Mouse (Mus musculus): Measurements from ENCODE around the gene Samd5.
A peak's percentile ranks its signal among the peaks of the same experiment; 100 is the strongest.

Samd5 gene

DNA sequence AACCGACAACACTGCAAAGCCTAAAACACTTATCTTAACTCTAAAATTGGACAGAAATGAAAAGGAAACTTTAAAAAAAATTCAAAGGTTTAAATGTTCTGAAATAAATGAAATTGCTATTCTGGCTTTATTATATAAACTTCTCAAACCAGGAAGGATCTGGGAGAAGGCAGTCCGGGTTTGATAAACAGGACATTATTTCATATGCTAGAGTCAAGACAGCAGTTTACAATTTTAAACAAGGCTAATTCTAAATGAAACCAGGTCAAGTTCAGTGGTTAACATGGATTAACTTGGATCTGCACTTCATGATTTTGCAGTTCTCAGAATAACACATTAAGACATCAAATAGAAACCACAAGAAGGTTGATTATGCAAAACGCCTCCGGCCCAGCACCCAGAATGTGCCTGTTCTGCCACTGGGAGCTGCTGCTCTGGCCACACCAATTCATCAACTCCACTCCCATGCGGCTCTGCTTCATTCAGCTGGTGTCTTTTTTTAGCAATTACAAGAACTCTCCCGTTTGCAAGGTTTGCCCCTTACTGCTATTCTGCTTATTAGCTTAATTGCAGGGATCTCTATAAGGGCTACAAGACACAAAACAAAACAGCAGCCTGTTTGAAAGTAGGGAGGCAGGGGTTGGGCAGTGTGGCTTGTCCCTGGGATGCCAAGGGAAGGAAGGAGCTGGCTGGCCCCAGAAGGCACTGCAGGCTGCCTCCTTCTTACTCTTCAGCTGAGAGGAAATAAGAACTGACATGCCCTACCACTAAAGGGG is 24.8 kb downstream of the Samd5 start:
- DNase-seq (ENCODE audit: low spot score), result no peak

DNA sequence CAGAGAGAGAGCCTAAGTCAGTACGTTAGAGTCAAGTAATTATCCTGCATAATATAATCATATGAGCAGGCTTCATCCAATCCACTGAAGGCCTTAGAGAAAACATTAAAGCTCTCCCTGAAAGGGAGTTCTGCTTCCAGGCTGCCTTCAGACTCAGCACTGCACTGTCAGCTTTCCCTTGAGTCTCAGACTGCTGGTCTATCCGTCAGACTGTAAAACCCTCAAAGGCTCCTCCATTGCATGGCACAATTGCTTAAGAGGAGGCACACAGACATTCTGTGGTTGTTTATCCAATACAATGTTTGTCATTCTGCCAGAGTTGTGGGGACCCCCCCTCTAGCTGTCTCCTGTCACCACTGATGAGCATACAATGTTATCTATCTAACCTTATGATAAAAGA is 26.5 kb downstream of the Samd5 start:
- no peak for DNase-seq (ENCODE audit: low spot score)

DNA sequence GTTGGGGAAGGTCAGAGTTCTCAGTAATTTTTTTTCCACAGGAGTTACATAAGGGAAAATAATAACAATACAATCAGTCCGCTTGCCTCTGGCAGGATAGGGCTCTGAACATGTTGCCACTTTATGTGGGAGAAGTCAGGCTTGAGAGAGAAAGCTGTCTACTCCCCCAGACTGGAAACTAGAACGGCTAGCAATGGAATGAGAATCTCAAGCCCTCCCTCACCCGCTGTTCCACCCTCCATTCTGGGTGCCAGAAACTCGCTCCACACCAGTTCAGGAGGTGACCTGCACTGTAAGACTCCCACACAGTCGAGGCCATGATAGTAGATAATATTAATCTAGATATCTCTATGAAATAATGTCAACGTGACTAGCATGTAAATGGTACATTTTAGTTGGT is 27.3 kb downstream of the Samd5 start:
- DNase-seq (ENCODE audit: low spot score), result no peak

DNA sequence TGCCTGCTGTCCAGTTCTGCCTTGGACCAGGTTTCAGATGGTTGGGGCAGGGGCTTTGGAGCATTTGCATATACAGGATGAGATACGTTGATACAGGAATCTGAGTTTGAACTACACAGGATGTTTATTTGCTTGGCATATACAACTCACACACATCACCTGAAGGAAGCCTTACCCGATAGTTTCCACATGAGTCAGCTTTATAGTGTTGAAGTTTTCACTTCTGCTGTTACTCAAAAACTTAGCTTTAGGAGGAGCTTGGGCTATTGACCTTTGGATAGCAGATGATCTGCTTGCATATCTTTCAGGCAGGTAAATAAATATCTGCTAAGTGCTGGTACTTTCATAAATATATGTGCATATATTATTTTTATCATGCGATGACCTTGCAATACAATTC is 28.6 kb downstream of the Samd5 start:
- no peak for DNase-seq (ENCODE audit: low spot score)

DNA sequence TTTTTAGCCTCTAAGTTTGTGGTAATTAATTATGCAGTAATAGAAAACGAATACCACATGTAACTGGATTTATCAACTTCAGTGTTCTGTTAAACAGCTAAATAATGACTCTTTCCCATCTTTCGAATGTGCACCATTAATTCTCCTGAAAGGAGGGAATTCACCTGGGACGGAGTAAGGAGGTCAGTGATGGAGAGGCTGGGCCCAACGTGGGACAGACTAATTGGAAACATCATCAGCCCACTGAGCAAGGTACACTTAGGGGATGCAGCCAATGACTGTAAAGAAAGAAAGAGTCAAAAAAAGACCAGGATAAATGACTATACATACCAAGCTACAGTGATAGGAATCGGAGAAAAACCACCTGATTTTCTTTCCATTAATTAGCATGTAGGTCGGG is 31.5 kb downstream of the Samd5 start:
- DNase-seq (ENCODE audit: low spot score), result no peak

DNA sequence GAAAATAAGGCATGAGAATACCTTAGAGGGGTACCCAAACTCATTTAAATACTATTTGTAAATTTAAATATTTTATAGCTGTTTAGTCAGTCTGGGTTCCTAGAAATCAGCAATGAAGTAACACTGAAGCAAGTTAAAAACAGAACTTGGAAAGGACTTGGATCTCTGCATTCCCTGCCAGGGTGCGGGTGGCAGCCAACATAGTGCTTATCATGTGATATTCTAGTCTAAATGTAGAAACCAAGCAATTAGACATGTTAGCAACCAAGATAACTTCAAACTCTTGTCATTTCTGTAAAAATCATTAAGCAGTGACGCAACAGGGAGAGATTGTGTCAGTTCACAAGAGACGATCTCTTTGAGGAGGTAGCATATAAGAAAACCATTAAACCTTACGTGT is 32.9 kb downstream of the Samd5 start:
- DNase-seq (ENCODE audit: low spot score), result no peak

DNA sequence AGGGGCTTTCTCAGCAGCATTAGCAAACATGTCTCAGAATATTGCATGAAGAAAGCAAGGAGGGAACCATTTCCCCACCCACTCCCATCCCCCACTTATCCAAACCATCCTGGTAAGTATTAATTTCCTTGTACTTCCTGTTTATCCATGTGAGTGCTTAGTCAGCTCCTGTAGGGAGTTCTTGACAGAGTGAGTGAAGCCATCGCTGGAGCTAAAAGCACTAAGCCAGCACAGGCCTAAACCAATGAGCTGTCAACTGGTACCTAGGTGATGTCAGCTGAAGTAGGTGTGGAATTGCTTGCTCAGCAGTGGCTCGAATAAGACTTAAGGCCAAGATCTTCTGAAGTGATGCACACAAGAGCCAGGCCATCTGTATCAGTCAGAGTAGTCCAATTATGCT is 34.3 kb downstream of the Samd5 start:
- no peak for DNase-seq (ENCODE audit: low spot score)

DNA sequence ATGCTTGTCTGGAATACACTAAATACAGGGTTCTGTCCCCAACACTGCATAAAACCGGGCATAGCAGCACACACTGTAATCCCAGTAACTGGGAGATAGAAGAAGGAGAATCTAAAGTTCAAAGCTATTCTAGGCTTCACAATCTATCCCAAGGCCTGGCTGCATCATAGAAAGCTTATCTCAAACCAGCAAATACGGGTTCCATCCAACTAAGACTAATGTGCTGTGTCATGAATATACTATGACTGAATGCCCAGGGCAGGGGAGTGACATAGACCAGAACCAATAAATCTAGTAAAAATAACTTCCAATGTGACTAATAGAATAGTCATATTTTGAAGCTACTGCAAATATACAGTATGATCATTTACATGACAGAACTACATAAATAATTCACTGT is 35.0 kb downstream of the Samd5 start:
- DNase-seq (ENCODE audit: low spot score), result no peak

DNA sequence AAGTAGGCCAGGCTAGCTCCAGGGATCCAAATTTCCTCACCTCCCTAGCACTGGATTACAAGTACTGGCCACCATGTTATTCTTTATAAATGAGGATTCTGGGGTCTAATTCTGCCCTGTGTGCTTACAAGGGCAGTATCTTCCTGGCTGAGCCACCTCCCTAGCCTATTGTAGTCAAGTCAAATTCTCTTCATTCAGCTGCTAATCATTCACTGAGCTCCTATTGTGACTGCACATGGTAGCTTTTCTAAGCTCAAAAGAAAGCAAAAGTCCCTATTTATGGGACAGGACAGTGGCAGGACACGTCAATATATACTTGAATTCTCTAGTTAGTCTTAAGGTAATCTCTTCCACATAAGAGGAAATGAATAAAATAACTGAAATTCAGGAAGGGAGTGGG is 49.7 kb downstream of the Samd5 start:
- DNase-seq (ENCODE audit: low spot score), result no peak

DNA sequence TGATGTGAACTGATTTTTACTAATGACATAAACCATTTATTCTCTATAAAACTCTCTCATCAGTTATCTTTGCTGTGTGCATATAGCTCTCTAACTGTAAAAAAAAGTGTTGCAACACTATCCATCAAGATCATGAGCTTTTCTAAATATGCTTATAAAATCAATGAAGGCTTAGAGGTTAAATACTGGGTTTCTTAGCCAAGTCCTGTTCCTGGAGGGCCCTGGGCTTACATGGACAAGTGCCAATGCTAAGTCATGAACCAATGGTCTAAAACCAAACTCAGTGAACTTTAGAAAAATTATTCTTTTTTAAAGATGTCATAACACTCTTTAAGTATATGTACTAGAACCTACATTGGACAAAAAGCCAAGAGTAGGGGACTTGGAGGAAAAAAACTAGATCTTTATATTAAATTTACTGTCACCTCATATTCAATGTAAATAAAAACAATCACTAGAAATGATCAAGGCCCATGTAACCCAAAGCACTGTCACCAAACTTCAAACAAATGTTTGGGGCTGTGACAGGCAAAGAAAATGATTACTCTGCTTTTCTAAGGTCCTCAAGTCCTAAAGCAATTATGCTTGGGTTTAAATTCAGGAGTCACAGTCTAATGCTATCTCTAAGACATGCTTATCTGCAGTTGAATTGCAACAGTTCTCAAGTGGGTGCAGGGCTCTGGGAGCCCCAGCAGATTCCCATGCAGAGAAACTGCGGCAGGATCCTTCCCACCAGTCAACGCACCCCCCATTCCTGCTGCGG is 52.9 kb downstream of the Samd5 start:
- DNase-seq (ENCODE audit: low spot score), result no peak

DNA sequence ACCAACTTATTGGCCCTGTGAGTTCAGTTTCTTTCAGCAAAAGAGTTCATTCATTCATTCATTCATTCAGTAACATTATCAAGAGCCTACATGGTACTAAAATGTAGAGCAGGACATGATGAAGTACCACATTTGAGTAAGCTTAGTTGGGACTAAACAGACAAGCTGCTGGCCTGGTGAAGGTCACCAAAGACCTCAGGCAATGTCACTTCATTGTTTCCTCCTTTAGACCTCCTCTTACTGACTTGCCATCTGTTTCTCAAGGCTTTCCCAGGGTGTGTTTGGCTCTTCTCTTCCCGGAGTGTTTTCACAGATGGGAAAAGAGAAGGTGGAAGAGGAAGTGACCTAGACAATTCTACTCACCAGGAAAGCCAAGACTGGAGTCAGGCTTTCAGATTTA is 54.0 kb downstream of the Samd5 start:
- DNase-seq (ENCODE audit: low spot score), result no peak

DNA sequence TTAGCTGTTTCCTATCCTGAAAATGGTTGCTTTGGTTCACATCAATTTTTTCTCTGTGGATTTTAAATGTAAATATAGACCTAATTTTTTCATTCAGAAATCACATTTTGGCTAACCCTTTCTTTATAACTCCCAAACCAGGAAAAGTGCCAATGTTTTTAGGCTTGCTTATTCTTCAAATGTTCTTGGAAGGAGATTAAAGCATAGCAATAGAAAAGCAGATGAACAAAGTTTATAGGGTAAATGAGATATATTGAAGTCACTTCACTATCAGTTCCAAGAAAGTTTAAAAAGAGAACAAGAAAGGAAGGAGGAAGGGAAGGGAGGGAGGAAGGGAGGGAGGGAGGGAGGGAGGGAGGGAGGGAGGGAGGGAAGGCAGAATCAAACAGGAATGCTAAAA is 60.0 kb downstream of the Samd5 start:
- no peak for DNase-seq (ENCODE audit: low spot score)

DNA sequence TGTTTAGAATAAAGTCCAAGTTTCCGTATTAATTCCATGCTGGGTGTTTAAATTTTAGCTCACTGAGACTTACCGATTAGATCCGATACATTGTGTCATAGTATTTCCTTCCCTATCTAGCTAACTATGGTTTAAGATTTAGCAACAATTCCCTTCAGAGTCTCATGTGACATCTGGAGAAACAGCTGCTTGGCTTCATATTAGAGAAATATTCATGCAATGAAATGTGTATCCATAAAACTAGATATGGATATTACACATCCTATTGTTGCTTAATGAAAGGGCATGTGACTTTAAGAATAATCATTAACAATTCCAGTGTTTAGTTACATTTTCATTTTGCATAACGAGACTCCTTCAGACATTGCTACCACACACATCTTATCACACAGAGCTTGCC is 66.2 kb downstream of the Samd5 start:
- DNase-seq (ENCODE audit: low spot score), result no peak

DNA sequence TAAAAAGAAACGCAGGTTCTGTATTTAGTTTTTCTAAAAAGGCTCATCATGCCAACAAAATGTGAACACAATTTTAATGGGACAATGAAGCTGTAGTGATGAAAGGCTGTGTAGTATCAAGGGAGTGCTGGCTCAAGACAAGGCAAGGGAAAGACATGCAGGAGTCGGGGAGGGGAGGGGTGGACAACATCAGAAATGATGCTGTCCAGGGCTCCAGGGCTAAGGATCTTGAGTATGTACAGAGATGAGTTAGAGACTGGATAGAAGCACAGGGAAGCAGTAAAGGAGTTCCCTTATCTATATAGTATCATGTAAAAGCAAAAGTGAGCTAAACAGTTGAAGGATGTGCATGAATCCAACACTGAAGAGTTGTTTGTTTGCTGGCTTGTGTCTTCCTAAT is 67.9 kb downstream of the Samd5 start:
- no peak for DNase-seq (ENCODE audit: low spot score)

DNA sequence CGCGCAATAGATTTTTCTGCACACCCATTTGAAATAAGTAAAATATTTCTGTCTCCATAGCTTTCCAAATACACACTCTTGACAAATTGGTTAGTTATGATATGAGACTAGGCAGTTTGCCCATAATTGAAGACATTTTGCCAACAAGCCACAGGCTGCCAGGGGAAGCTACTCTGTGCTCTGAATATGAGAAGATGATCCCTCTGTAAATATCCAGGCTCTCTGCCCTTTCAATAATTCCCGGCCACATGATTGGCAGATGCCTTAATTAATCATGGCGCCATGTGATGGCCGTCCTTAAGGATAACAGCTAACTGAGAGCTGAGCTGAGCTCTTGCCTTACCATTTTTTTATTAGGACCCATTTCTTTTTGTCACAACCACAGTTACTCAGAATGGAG is 69.4 kb downstream of the Samd5 start:
- DNase-seq (ENCODE audit: low spot score), result peak; percentile 30

DNA sequence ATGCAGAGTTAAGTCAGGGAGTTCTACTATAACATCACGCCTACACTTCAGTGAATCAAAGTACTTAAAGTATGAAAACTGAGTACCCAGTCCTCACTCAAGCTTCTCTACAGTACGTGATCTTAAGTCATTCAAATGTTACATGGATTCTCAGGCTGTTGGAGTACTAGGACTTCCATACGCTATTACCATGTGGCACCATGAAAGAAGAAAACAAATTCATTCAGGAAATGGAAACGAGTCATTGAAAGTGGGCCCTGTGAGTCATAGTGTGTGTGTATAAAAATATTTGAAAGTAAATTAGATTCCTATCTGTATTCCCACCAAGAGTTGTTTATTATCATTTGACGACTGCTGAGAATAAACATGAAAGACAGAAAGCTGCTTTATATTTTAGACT is 71.7 kb downstream of the Samd5 start:
- DNase-seq (ENCODE audit: low spot score), result no peak

DNA sequence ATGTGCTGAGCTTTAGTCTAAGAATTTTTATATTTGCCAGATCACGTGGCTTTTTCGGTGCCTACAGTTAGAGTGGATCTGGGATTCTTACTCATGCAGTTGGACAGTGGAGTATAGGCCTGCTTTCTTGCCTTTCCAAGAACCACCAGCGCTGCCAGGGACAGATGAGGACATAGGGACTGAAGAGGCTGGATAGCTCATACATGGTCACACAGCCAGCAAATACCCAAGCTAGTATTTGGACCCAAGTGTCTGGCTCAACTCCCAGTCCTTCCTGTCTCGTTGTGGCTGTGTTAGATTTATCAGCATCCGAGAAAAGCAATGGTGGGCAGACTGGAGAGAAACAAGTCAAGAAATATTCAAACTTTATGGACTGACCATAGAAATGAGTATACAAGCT is 72.2 kb downstream of the Samd5 start:
- no peak for DNase-seq (ENCODE audit: low spot score)

DNA sequence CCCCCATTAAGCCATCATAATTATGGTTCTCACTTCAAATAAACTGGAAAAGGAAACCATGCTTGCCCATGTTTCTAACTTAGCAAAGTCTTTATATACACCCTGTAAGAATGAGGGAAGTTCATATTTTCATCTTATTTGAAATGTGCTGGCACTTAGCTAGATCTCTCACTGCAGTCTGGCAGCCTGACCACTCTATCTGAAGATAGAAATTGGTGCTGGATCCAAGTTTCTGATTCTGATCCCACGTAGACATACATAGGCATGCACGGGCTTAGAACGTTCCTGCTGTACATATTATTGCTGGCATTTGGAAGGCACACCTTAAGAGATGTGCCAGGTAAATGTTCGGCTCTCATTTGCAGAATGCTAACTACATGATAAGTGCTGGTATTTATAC is 72.6 kb downstream of the Samd5 start:
- DNase-seq (ENCODE audit: low spot score), result no peak

DNA sequence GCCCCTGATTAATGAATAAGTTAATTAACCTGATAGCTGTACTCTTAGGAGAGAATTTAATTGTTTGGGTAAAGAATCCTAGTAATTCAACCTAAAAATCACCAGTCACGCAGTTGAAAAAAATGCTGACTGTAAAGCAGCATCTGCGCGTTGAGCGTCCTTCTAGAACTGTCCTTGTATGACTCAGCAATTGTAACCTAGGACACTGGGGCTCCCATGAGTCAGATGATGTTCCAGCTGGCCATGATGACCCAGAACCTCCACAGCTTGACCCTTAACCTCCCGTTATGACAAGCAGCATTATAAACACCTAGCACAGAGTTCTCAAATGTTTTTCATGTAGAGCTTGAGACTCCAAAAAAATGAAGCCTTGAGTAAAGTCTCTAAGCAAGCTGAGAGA is 78.8 kb downstream of the Samd5 start:
- DNase-seq (ENCODE audit: low spot score), result no peak

DNA sequence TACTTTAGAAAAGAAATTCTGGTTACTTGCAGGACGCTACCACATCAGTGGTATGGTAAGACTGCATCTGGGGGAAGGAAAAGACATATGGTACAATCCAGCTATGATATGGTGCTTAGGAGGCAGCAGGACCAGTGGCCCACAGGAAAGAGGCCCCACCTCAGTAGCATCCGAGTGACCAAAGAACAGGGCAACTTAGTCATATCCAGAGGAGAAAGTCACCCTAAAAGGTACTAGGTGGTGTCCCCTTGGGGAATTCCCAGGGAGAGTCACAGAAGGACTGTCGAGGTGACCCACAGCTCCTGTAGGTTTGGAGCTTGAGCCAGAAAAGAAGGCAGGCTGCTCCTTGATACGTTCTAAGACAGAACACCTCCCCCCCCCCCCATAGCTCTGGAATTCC is 80.3 kb downstream of the Samd5 start:
- DNase-seq (ENCODE audit: low spot score), result no peak

DNA sequence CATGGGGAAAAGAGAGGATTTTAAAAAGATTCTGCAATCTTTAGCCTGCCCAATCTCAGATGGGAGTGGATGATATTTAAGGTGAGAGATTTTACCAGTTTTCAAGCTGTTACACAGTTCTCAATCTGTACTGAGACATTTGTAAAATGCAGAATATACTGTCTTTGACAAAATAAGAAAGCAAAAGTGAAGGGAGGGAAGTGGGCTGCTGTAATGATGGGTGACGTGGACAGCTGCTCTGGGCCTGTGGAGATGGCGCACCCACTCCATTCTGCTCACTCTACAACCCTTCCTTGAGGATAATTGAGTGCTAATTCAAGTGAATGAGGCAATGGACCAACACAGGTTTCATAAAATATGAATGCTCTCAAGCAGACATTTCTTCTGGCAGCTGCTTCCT is 84.4 kb downstream of the Samd5 start:
- no peak for DNase-seq (ENCODE audit: low spot score)

DNA sequence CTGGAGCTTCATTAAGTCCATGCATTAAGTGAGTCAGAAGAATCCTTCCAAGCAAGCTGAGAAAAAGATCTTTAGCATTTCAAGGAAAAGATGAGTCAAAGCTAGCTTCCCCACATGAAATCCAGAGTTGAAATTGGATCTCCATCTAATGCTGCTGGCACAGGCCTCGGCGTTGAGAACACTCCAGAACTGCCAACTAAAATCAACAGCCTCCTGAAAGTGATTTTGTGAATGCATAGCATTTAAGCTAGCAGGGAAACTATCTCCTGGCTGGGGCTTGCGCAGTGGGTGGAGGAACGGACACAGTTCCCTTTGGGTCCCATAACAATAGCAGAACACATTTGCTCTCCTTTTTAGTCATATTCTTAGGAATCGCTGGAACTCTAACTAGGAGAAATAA is 88.7 kb downstream of the Samd5 start:
- no peak for DNase-seq (ENCODE audit: low spot score)

DNA sequence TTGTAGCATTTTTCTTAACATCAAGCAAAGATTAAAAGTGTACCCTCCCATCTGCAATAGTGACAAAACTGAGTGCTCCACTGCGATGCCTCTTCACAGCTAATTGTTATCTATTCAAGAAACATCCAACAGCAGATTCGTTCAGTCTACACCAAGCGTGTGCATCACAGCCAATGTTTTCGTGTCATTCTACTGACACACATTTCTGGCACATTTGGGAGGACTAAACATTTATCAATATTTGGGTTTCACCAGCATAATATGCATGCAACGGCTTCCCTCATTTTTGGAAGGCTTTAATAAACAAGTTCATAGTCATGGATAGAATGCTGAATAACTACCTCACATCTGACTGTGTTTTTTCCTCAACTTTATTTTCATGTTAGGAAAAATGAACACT is 95.6 kb downstream of the Samd5 start:
- DNase-seq (ENCODE audit: low spot score), result no peak

DNA sequence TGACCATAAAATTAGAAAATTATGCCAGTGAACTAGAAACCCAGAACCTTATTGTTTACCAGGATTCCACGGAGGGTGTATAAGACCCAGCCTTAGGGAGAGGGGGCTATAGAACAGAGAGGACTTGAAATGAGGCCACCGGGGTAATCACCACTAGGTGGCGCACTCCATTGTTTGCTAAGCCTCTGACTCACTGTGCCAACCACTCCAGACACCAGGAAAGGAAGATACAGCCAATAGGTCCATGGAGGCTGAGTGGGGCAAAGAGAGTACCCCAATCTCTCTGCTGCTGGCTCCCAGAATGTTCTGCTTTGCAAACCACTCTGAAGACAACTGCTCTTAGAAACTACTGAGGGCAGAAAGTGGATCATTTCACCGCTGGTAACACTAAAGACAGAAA is 99.4 kb downstream of the Samd5 start:
- DNase-seq (ENCODE audit: low spot score), result no peak
